Mouse (Mus musculus): ENCODE data around the gene Lenep. TPM values are rescaled to one million over a fixed set of nuclear protein-coding genes. Genes with fewer than 3 reads are reported as not detected.

The Lenep gene
- polyA plus RNA-seq, 1 experiment = 0.04 TPM

DNA sequence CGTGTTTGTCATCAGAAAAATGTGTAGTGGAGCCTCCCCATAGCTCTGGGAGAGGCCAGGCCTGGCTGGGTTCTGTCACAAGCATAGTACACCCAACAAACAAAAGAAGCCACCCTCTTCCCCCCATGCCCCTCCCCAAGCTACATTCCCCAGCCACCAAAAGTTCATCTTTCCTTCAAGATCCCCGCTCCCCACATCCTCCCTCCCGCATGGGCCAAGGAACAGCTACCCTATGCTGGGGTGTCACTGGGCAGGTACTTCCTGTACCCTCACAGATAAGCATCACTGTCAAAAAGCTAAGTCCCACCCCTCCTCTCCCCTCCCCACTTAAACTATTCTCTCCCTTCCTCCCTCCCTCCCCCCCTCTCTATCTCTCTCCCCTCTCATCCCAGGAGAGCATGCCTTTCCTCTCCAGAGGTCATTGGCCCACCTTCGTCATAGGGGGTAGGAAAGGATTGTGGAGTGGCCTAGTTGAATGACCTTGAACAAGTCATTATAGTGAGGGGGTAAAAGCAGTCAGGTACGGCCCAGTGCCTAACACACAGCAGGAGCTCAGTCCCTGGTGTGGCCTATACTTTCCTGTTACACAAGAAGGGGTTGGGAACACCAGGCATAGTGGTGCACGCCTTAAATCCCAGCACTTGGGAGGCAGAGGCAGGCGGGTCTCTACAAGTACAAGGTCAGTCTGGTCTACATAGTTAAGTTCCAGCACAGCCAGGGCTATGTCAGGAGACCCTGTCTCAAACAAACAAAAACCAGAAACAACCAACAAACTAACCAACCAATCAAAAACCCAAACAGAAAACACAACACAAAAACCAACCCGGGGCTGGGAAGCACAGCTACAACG lies 20.3 kb downstream of the Lenep start:
- H3K4me1 ChIP-seq (ENCODE audit: control insufficient read depth) = peaks cover 14% of the 10 kb centered on the region
- no peaks in the 10 kb centered on the region for H3K27me3 ChIP-seq (ENCODE audit: control insufficient read depth)
- TF ChIP-seq TAL1 (IDR thresholded peaks at IDR 0.05; ENCODE audit: low read length) (no peak), GATA1 (IDR thresholded peaks at IDR 0.05; ENCODE audit: low read length) (no peak)
- H3K4me3 ChIP-seq (replicated peaks) = no peak overlapping the region
- no peaks in the 10 kb centered on the region for H3K9me3 ChIP-seq (ENCODE audit: control insufficient read depth, low read length)
- H3K36me3 ChIP-seq (ENCODE audit: control insufficient read depth) = peaks cover 14% of the 10 kb centered on the region

DNA sequence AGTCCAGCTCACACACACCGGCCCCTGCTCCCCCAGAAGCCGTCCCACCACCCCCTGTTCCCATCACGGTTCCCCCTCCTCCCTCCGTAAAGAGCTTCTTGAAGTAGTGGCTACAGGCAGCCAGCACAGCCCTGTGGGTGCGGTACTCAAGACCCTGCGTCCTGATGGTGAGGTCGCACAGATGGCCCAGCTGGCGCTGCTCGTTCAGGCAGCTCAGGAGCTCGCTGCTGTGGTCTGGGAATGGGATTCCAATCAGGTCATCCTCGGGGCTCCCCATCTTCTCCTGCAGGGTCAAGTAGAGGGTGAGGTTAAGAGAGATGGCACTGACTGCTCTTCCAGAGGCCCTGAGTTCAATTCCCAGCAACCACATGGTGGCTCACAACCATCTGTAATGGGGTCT lies 21.4 kb downstream of the Lenep start:
- Histone ChIP-seq H3K9me3 (ENCODE audit: control insufficient read depth, low read length) (no peaks in the 10 kb centered on the region), H3K4me1 (ENCODE audit: control insufficient read depth) (peaks cover 13% of the 10 kb centered on the region), H3K36me3 (ENCODE audit: control insufficient read depth) (peaks cover 14% of the 10 kb centered on the region), H3K27me3 (ENCODE audit: control insufficient read depth) (no peaks in the 10 kb centered on the region), H3K4me3 (replicated peaks) (no peak overlapping the region)
- TF ChIP-seq GATA1 (IDR thresholded peaks at IDR 0.05; ENCODE audit: low read length) (no peak), TAL1 (IDR thresholded peaks at IDR 0.05; ENCODE audit: low read length) (no peak)

GRCm38 (mm10) chr3:89380711-89381110 lies 21.9 kb downstream of the Lenep start:
- Histone ChIP-seq H3K4me3 (replicated peaks) (no peak overlapping the region), H3K4me1 (ENCODE audit: control insufficient read depth) (peaks cover 13% of the 10 kb centered on the region), H3K36me3 (ENCODE audit: control insufficient read depth) (peaks cover 14% of the 10 kb centered on the region), H3K9me3 (ENCODE audit: control insufficient read depth, low read length) (no peaks in the 10 kb centered on the region), H3K27me3 (ENCODE audit: control insufficient read depth) (no peaks in the 10 kb centered on the region)
- TF ChIP-seq GATA1 (IDR thresholded peaks at IDR 0.05; ENCODE audit: low read length) (no peak), TAL1 (IDR thresholded peaks at IDR 0.05; ENCODE audit: low read length) (no peak)

GRCm38 (mm10) chr3:89380291-89380690 lies 22.3 kb downstream of the Lenep start:
- H3K4me3 ChIP-seq (replicated peaks) = no peak overlapping the region
- H3K36me3 ChIP-seq (ENCODE audit: control insufficient read depth) = peaks cover 14% of the 10 kb centered on the region
- peaks cover 13% of the 10 kb centered on the region for H3K4me1 ChIP-seq (ENCODE audit: control insufficient read depth)
- no peaks in the 10 kb centered on the region for H3K27me3 ChIP-seq (ENCODE audit: control insufficient read depth)
- TF ChIP-seq GATA1 (IDR thresholded peaks at IDR 0.05; ENCODE audit: low read length) (no peak), TAL1 (IDR thresholded peaks at IDR 0.05; ENCODE audit: low read length) (no peak)
- no peaks in the 10 kb centered on the region for H3K9me3 ChIP-seq (ENCODE audit: control insufficient read depth, low read length)

- Histone ChIP-seq H3K27me3 (ENCODE audit: control insufficient read depth) (no peaks in the 10 kb centered on the region), H3K9me3 (ENCODE audit: control insufficient read depth, low read length) (no peaks in the 10 kb centered on the region), H3K4me3 (replicated peaks) (no peak overlapping the region), H3K36me3 (ENCODE audit: control insufficient read depth) (peaks cover 14% of the 10 kb centered on the region), H3K4me1 (ENCODE audit: control insufficient read depth) (peaks cover 13% of the 10 kb centered on the region)
- no peak for TF ChIP-seq TAL1 (IDR thresholded peaks at IDR 0.05; ENCODE audit: low read length)
- no peak for TF ChIP-seq GATA1 (IDR thresholded peaks at IDR 0.05; ENCODE audit: low read length)
These were observed 23.0 kb downstream of the Lenep start for GRCm38 (mm10) chr3:89379388-89380131.

GRCm38 (mm10) chr3:89378394-89379067 lies 24.1 kb downstream of the Lenep start:
- Histone ChIP-seq H3K36me3 (ENCODE audit: control insufficient read depth) (peaks cover 14% of the 10 kb centered on the region), H3K4me1 (ENCODE audit: control insufficient read depth) (peaks cover 13% of the 10 kb centered on the region), H3K4me3 (replicated peaks) (peak overlapping the region; percentile 39), H3K9me3 (ENCODE audit: control insufficient read depth, low read length) (no peaks in the 10 kb centered on the region), H3K27me3 (ENCODE audit: control insufficient read depth) (no peaks in the 10 kb centered on the region)
- TF ChIP-seq TAL1 (IDR thresholded peaks at IDR 0.05; ENCODE audit: low read length) (no peak), GATA1 (IDR thresholded peaks at IDR 0.05; ENCODE audit: low read length) (no peak)

DNA sequence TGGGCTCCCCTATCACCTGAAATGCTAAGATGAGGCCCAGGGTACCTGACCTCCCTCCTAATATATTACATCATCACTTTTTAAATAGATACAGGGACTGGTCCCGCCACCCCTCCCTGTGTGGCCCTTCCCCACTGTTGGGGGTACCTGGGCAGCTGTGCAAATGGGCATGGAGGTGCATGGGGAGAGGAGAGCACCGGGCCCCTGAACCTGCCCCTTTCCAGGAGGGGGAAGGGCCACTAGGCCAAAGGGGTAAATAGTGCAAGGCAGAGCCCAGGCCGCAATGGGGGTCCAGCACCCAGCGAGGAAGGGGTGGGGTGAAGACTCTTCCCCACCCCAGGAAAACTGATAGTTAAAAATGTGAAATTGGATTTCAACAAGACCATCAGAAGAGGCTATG lies 24.8 kb downstream of the Lenep start:
- Histone ChIP-seq H3K27me3 (ENCODE audit: control insufficient read depth) (0 out of 2 replicates have a peak, but pooled peaks cover 2% of the 10 kb centered on the region), H3K9me3 (ENCODE audit: control insufficient read depth, low read length) (no peaks in the 10 kb centered on the region), H3K4me1 (ENCODE audit: control insufficient read depth) (peaks cover 13% of the 10 kb centered on the region), H3K36me3 (ENCODE audit: control insufficient read depth) (peaks cover 14% of the 10 kb centered on the region), H3K4me3 (replicated peaks) (no peak overlapping the region)
- TF ChIP-seq GATA1 (IDR thresholded peaks at IDR 0.05; ENCODE audit: low read length) = no peak
- TF ChIP-seq TAL1 (IDR thresholded peaks at IDR 0.05; ENCODE audit: low read length) = no peak

DNA sequence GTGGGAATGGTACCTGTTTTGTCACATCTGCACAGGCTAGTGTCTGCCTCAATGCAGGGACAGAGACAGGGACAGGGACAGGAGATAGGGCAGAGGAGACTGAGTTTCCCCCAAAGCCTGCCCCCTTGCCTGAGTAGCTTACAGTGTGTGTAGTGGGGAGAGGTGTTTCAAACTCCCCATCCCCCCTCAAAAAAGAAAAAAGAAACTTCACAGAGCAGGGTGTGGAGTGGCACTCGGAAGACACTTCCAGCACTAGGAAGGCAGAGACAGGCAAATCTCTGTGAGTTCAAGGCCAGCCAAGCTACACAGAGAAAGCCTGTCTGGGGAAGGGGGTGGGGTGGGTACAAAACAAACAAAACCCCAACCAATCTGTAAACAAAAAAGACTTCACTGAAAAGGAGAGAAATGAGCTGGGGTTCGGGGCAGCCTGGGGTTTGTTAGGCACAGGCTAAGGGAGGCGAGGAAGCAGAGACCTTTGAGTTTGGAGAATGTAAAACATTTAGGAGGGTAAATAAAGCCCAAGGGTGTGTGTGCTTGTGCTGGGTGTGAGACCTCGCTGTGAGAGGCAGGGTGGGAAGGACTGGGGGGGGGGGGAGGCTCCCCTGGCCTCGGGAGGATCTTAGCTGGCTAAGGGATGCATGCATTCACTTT lies 28.9 kb downstream of the Lenep start:
- Histone ChIP-seq H3K9me3 (ENCODE audit: control insufficient read depth, low read length) (no peaks in the 10 kb centered on the region), H3K36me3 (ENCODE audit: control insufficient read depth) (no peaks in the 10 kb centered on the region), H3K4me1 (ENCODE audit: control insufficient read depth) (peaks cover 9% of the 10 kb centered on the region), H3K4me3 (replicated peaks) (no peak overlapping the region), H3K27me3 (ENCODE audit: control insufficient read depth) (0 out of 2 replicates have a peak, but pooled peaks cover 2% of the 10 kb centered on the region)
- TF ChIP-seq GATA1 (IDR thresholded peaks at IDR 0.05; ENCODE audit: low read length) (no peak), TAL1 (IDR thresholded peaks at IDR 0.05; ENCODE audit: low read length) (no peak)

Data from erythroblast, embryonic 14.5 days (primary cell).